Mouse (Mus musculus) bone marrow, adult 2 months (tissue): ENCODE data around the gene Gm13889.

Source experiments
- CTCF ChIP-seq: fragments of 200-500 bp; IDR thresholded peaks from 2 replicates; pipeline ENCODE4 v1.5.1; 2011; ENCODE audit warnings: low read length, control low read depth; ENCODE audit not compliant: control insufficient read depth, insufficient read depth
- POLR2A ChIP-seq: fragments of 200-500 bp; IDR thresholded peaks from 2 replicates; pipeline ENCODE4 v1.6.1; 2011; ENCODE audit warnings: low read depth, mild to moderate bottlenecking, control low read depth, low read length, borderline replicate concordance; ENCODE audit not compliant: control insufficient read depth

GRCm38 (mm10) chr2:93961716-93962115 lies 4.7 kb upstream of the Gm13889 start:
- TF ChIP-seq CTCF (no peak), POLR2A (no peak)
